Mouse (Mus musculus) lung, embryonic 16.5 days (tissue): Measurements from ENCODE around the gene Cdk14. TPM values are rescaled to one million over a fixed set of nuclear protein-coding genes. Genes with fewer than 3 reads are reported as not detected.

Experiments
- ATAC-seq: fragments of 200-750 bp; cut with Nextera tagmentation; 2 replicates; pipeline ENCODE4 v1.8.0; 2017; ENCODE audit warnings: low read depth, mild to moderate bottlenecking, moderate library complexity
- H3K27ac ChIP-seq: fragments of 300-500 bp; sonication (generic); 2 replicates; pipeline ENCODE4 v1.5.1; 2014; ENCODE audit warnings: mild to moderate bottlenecking, control low read depth, low read length
- H3K27me3 ChIP-seq: fragments of 300-500 bp; sonication (generic); 2 replicates; pipeline ENCODE4 v1.6.1; 2014; ENCODE audit warnings: low read depth, low read length, mixed read lengths; ENCODE audit not compliant: control insufficient read depth, insufficient read depth
- H3K36me3 ChIP-seq: fragments of 300-500 bp; sonication (generic); 2 replicates; pipeline ENCODE4 v1.6.1; 2014; ENCODE audit warnings: low read length; ENCODE audit not compliant: control insufficient read depth, insufficient read depth
- H3K4me1 ChIP-seq: fragments of 300-500 bp; sonication (generic); replicated peaks from 2 replicates; pipeline ENCODE4 v1.6.1; 2014; ENCODE audit warnings: low read length, mixed read lengths; ENCODE audit not compliant: control insufficient read depth, insufficient read depth
- H3K4me2 ChIP-seq: fragments of 300-500 bp; sonication (generic); 2 replicates; pipeline ENCODE4 v1.6.1; 2014; ENCODE audit warnings: low read depth, low read length, control low read depth
- H3K4me3 ChIP-seq: fragments of 300-500 bp; sonication (generic); 2 replicates; pipeline ENCODE4 v1.5.1; 2014; ENCODE audit warnings: mild to moderate bottlenecking, low read length, control low read depth
- H3K9ac ChIP-seq: fragments of 300-500 bp; sonication (generic); 2 replicates; pipeline ENCODE4 v1.6.1; 2014; ENCODE audit warnings: low read length, control low read depth
- H3K9me3 ChIP-seq: fragments of 300-500 bp; sonication (generic); 2 replicates; pipeline ENCODE4 v1.6.1; 2016; ENCODE audit warnings: low read length; ENCODE audit not compliant: control insufficient read depth
- WGBS: fragments of 180-500 bp; shearing (Covaris S2); extraction: QIAGEN DNeasy Blood & Tissue Kit; methylation state at CpG from one replicate; pipeline ENCODE4 v1.1.7; 2014; 5-methylcytosine and 5-hydroxymethylcytosine counted together
- polyA plus RNA-seq: library from polyadenylated mRNA; unstranded; fragments of >200 nt; fragmentation: Nextera tagmentation; extraction: Ambion mirVana; gene quantifications from 2 replicates; pipeline ENCODE4 v1.2.1, GENCODE M21; 2015

Cdk14 gene
- polyA plus RNA-seq, 1 experiment from 2014 or later: 28.6 TPM

DNA sequence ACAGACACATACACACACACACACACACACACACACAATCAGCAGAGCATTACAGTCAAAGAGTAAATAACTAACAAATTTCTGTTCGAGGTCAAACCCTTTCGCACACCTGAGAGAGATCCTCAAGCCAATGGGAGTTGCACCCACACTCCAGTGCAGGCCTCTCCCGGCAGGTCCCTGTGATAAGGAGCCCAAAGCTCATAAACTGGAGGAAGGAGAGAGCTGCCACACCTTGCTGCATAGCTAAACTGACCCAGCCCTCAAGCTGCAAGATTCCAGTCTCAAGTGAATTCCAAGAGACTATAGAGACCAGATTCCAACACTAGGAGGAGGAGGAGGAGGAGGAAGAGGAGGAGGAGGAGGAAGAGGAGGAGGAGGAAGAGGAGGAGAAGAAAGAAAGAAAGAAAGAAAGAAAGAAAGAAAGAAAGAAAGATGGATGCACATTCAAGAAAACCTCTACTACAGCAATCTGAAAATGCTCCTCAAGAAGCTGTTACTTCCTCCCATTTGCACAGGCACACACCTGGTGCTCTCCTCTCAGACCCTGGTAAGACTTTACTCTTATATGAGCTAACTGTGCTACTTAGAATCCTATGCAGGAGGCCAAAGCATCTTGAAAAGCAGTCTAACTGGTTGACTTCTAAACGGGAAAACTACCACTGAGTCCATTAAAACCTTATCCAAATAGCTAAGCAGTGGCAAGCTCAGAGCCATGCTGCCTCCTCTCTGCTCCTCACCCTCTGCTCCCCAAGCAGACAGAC lies 49.6 kb downstream of the Cdk14 start:
- Histone ChIP-seq H3K9ac (no peak overlapping the region), H3K27ac (peak overlapping the region; percentile 92), H3K36me3 (no peaks in the 10 kb centered on the region; the same call in none of the 2 replicates), H3K4me2 (peak overlapping the region; percentile 22), H3K4me3 (peak overlapping the region; percentile 13; the same call in 1 of the 2 replicates), H3K4me1 (peaks cover 27% of the 10 kb centered on the region), H3K9me3 (no peaks in the 10 kb centered on the region), H3K27me3 (no peaks in the 10 kb centered on the region)
- 58% methylated on average over 4 of the region's 4 CpGs for WGBS
- peak; percentile 92 for ATAC-seq

GRCm38 (mm10) chr5:5368389-5369164 lies 51.5 kb downstream of the Cdk14 start:
- Histone ChIP-seq H3K4me3 (no peak overlapping the region), H3K4me1 (peaks cover 20% of the 10 kb centered on the region), H3K9me3 (no peaks in the 10 kb centered on the region), H3K9ac (no peak overlapping the region), H3K27me3 (no peaks in the 10 kb centered on the region), H3K36me3 (peaks cover 5% of the 10 kb centered on the region), H3K4me2 (no peak overlapping the region), H3K27ac (no peak overlapping the region)
- WGBS: 55% methylated on average over 14 of the region's 14 CpGs
- no peak for ATAC-seq

- WGBS: 78% methylated on average over 8 of the region's 8 CpGs
- H3K4me2 ChIP-seq: no peak overlapping the region
- H3K4me1 ChIP-seq: peaks cover 12% of the 10 kb centered on the region
- H3K27me3 ChIP-seq: no peaks in the 10 kb centered on the region
- H3K9me3 ChIP-seq: no peaks in the 10 kb centered on the region
- H3K4me3 ChIP-seq: no peak overlapping the region
- ATAC-seq: no peak
- H3K27ac ChIP-seq: no peak overlapping the region
- peaks cover 11% of the 10 kb centered on the region for H3K36me3 ChIP-seq
- no peak overlapping the region for H3K9ac ChIP-seq
These were observed 52.6 kb downstream of the Cdk14 start for GRCm38 (mm10) chr5:5367550-5367949.

- Histone ChIP-seq H3K36me3 (peaks cover 16% of the 10 kb centered on the region), H3K4me3 (no peak overlapping the region), H3K27me3 (no peaks in the 10 kb centered on the region), H3K4me2 (no peak overlapping the region), H3K9me3 (peaks cover 3% of the 10 kb centered on the region; the same call in 1 of the 2 replicates), H3K9ac (no peak overlapping the region), H3K4me1 (peaks cover 9% of the 10 kb centered on the region; the same call in 1 of the 2 replicates), H3K27ac (no peak overlapping the region)
- no peak for ATAC-seq
- WGBS: 76% methylated on average over 14 of the region's 14 CpGs
These were observed 54.6 kb downstream of the Cdk14 start for GRCm38 (mm10) chr5:5365285-5366076.

- Histone ChIP-seq H3K9me3 (peaks cover 3% of the 10 kb centered on the region; the same call in 1 of the 2 replicates), H3K27me3 (no peaks in the 10 kb centered on the region), H3K27ac (no peak overlapping the region), H3K4me1 (peaks cover 22% of the 10 kb centered on the region; the same call in 1 of the 2 replicates), H3K4me2 (no peak overlapping the region), H3K9ac (no peak overlapping the region), H3K36me3 (peaks cover 18% of the 10 kb centered on the region), H3K4me3 (no peak overlapping the region)
- ATAC-seq: no peak
- whole genome bisulfite sequencing: 95% methylated on average over 3 of the region's 3 CpGs
These were observed 58.4 kb downstream of the Cdk14 start for GRCm38 (mm10) chr5:5361684-5362083.

DNA sequence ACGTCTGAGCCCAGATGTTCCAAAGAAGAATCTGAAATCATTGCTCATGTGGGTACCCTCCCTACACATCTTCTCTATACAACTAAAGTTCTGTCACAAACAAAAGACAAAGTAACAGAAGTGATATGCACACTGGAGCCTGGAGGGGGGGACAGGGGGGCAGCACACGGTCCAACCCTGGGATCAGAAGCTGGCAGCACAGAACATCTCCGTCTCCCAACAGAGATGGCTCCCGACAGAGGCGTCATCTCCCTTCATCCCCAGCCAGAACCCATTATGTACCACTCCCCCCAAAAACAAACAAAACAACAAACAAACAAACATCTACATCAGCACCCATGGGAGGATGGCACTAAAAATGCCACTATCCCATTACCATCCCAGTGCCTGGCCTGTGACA lies 59.8 kb downstream of the Cdk14 start:
- H3K4me3 ChIP-seq: no peak overlapping the region
- no peak overlapping the region for H3K4me2 ChIP-seq
- no peaks in the 10 kb centered on the region for H3K27me3 ChIP-seq
- H3K4me1 ChIP-seq: peaks cover 24% of the 10 kb centered on the region; the same call in 1 of the 2 replicates
- peak; percentile 39 for ATAC-seq
- WGBS: 55% methylated on average over 5 of the region's 5 CpGs
- peaks cover 18% of the 10 kb centered on the region for H3K36me3 ChIP-seq
- peaks cover 3% of the 10 kb centered on the region; the same call in 1 of the 2 replicates for H3K9me3 ChIP-seq
- H3K27ac ChIP-seq: peak overlapping the region; percentile 84
- H3K9ac ChIP-seq: no peak overlapping the region

DNA sequence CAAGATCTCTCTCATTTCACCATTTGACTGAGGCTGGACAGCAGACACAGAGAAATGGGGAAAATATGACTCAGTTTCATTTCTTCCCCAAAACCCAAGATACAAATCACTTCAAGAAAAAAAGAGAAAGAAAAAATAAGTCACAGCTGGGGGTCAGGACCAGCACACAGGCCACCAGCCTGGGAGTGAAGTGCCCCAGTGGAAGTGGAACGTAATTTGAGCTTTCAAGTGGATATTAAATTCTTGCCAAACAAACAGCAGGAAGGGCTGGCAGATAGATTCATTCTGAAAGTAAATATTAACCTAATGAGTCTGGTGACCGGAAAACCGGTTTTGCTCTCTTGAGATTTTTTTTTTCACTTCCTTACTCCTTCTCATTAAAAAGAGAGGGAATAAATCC lies 60.2 kb downstream of the Cdk14 start:
- 0 out of 2 replicates have a peak overlapping the region, but pooled peaks have one; percentile 14 for H3K4me2 ChIP-seq
- ATAC-seq: peak; percentile 86

DNA sequence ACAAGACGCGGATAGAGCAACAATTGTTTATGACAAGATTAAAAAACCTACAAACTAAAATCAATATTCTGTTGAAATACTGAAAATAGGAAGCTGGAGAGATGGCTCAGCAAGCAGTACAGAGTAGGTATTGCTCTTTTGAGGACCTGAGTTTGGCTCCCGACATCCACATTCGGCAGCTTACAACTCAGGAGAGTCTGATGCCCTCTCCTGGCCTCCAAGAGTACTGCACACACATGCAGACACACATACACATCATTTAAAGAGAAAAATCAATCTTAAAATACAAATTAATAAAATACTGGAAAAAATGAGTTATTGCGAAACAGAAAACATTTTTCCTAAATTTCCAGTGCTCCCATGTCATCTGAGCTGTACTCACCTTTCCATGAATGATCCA lies 60.7 kb downstream of the Cdk14 start:
- peak overlapping the region; percentile 82; the same call in 1 of the 2 replicates for H3K27ac ChIP-seq
- no peak overlapping the region for H3K9ac ChIP-seq
- 95% methylated on average over 5 of the region's 5 CpGs for WGBS
- H3K9me3 ChIP-seq: peaks cover 3% of the 10 kb centered on the region; the same call in 1 of the 2 replicates
- no peak overlapping the region for H3K4me2 ChIP-seq
- no peak for ATAC-seq
- peaks cover 16% of the 10 kb centered on the region for H3K36me3 ChIP-seq
- peaks cover 28% of the 10 kb centered on the region for H3K4me1 ChIP-seq
- no peak overlapping the region for H3K4me3 ChIP-seq
- H3K27me3 ChIP-seq: no peaks in the 10 kb centered on the region

More for the DNA sequence above, 60.2 kb downstream of the Cdk14 start:
- peak overlapping the region; percentile 84 for H3K27ac ChIP-seq
- H3K27me3 ChIP-seq: no peaks in the 10 kb centered on the region
- H3K4me1 ChIP-seq: peaks cover 28% of the 10 kb centered on the region
- H3K36me3 ChIP-seq: peaks cover 18% of the 10 kb centered on the region
- H3K4me3 ChIP-seq: peak overlapping the region; percentile 13; the same call in 1 of the 2 replicates
- no peak overlapping the region for H3K9ac ChIP-seq
- WGBS: 17% methylated on average over 3 of the region's 3 CpGs
- peaks cover 3% of the 10 kb centered on the region; the same call in 1 of the 2 replicates for H3K9me3 ChIP-seq
